Mouse (Mus musculus) liver, embryonic 12.5 days (tissue): ENCODE results near the gene Adgrf2. TPM values are rescaled to one million over a fixed set of nuclear protein-coding genes. Genes with fewer than 3 reads are reported as not detected.

Experiments used
- ATAC-seq: fragments of 200-750 bp; cut with Nextera tagmentation; 2 replicates; pipeline ENCODE4 v1.8.0; 2017; ENCODE audit warnings: moderate number of reproducible peaks, mild to moderate bottlenecking, moderate library complexity
- H3K27ac ChIP-seq: fragments of 300-500 bp; sonication (generic); 2 replicates; pipeline ENCODE4 v1.5.1; 2016; ENCODE audit warnings: mild to moderate bottlenecking
- H3K27me3 ChIP-seq: fragments of 300-500 bp; sonication (generic); replicated peaks from 2 replicates; pipeline ENCODE4 v1.6.1; 2016; ENCODE audit warnings: mild to moderate bottlenecking, moderate library complexity
- H3K36me3 ChIP-seq: fragments of 300-500 bp; sonication (generic); 2 replicates; pipeline ENCODE4 v1.6.1; 2016; ENCODE audit warnings: mild to moderate bottlenecking, moderate library complexity
- H3K4me1 ChIP-seq: fragments of 300-500 bp; sonication (generic); 2 replicates; pipeline ENCODE4 v1.6.1; 2016
- H3K4me2 ChIP-seq: fragments of 300-500 bp; sonication (generic); 2 replicates; pipeline ENCODE4 v1.6.1; 2016; ENCODE audit warnings: mild to moderate bottlenecking, moderate library complexity
- H3K4me3 ChIP-seq: fragments of 300-500 bp; sonication (generic); 2 replicates; pipeline ENCODE4 v1.5.1; 2016; ENCODE audit warnings: mild to moderate bottlenecking, moderate library complexity
- H3K9ac ChIP-seq: fragments of 300-500 bp; sonication (generic); 2 replicates; pipeline ENCODE4 v1.6.1; 2016; ENCODE audit warnings: mild to moderate bottlenecking, moderate library complexity
- H3K9me3 ChIP-seq: fragments of 300-500 bp; sonication (generic); replicated peaks from 2 replicates; pipeline ENCODE4 v1.6.1; 2016; ENCODE audit warnings: mild to moderate bottlenecking, moderate library complexity
- WGBS: fragments of 180-500 bp; shearing (Covaris S2); methylation state at CpG from one replicate; pipeline ENCODE4 v1.1.7; 2016; ENCODE audit not compliant: insufficient replicate concordance; 5-methylcytosine and 5-hydroxymethylcytosine counted together
- polyA plus RNA-seq: library from polyadenylated mRNA; unstranded; fragments of >200 nt; fragmentation: Nextera tagmentation; extraction: Ambion mirVana; gene quantifications from 2 replicates; pipeline ENCODE4 v1.2.1, GENCODE M21; 2016

Adgrf2 gene
- polyA plus RNA-seq, 1 experiment from 2014 or later = not detected

DNA sequence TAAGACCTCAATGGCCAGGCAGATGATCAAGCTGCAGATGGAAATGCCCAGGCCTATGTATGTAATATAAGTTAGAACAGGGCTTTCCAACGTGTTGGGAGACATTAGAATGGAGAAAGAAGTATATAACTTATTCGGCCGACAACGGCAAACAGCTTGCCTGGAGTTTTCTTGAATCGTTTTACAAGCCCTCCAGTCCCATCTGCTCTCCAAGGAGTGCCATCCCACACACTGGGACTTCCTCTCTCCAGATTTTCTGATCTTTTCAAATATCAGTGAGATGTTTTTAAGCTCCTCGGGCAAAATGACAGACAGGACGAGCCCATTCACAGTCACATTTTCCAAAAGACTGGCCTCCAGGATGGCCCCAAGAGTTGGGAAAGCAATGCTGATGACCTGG is 31.3 kb downstream of the Adgrf2 start:
- no peaks in the 10 kb centered on the region for H3K9me3 ChIP-seq
- 68% methylated on average over 7 of the region's 7 CpGs for WGBS
- H3K27ac ChIP-seq = no peak overlapping the region
- no peak overlapping the region for H3K9ac ChIP-seq
- H3K4me3 ChIP-seq = no peak overlapping the region
- no peaks in the 10 kb centered on the region for H3K4me1 ChIP-seq
- no peaks in the 10 kb centered on the region for H3K36me3 ChIP-seq
- H3K27me3 ChIP-seq = no peaks in the 10 kb centered on the region
- no peak for ATAC-seq
- H3K4me2 ChIP-seq = no peak overlapping the region

DNA sequence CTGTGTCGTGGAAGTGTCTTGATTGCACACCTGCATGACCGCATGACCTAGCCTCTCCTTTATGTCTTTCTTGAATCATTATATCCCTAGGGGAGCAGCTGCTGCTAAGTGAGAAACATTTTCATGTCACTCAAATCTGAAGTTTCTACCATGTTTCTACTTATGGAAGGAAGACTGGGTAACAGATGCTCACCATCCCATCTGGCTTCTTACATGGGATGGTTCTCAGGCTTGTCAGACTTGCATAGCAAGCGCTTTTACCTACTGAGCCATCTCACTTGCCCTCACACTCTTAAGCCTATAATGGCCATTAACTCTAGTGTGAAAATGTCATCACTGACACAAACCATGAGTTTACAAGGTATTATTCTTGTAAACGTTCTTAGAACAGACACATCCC is 36.4 kb downstream of the Adgrf2 start:
- ATAC-seq = no peak
- Histone ChIP-seq H3K27ac (no peak overlapping the region), H3K27me3 (no peaks in the 10 kb centered on the region), H3K4me3 (no peak overlapping the region), H3K4me2 (no peak overlapping the region), H3K36me3 (no peaks in the 10 kb centered on the region), H3K4me1 (no peaks in the 10 kb centered on the region), H3K9ac (no peak overlapping the region), H3K9me3 (no peaks in the 10 kb centered on the region)
- 63% methylated on average over 4 of the region's 4 CpGs for WGBS

DNA sequence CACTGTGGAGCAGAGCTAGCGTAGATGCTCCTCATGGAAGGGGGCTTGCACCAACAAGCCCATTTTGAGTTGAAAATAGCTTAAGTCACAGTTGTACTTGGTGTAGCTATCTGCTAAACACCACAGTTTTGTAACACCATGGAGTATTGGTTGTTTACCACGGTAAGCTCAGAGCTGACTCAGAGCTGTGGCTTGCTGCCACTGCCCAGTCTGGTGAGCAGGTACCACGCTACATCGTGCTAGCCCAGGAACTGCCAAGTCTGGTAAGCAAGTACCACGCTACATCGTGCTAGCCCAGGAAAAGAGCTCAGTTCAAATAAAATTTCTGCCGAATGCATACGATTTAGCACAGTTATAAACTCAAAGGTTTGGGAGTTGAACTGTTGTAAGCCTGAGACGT is 39.8 kb downstream of the Adgrf2 start:
- WGBS = 69% methylated on average over 9 of the region's 9 CpGs
- H3K4me1 ChIP-seq = no peaks in the 10 kb centered on the region
- H3K4me3 ChIP-seq = no peak overlapping the region
- no peak overlapping the region for H3K4me2 ChIP-seq
- H3K9ac ChIP-seq = no peak overlapping the region
- H3K36me3 ChIP-seq = no peaks in the 10 kb centered on the region
- no peak overlapping the region for H3K27ac ChIP-seq
- H3K27me3 ChIP-seq = no peaks in the 10 kb centered on the region
- H3K9me3 ChIP-seq = no peaks in the 10 kb centered on the region
- ATAC-seq = no peak

GRCm38 (mm10) chr17:42694730-42695129 is 47.2 kb downstream of the Adgrf2 start:
- H3K9me3 ChIP-seq = no peaks in the 10 kb centered on the region
- no peaks in the 10 kb centered on the region for H3K27me3 ChIP-seq
- ATAC-seq = no peak
- no peaks in the 10 kb centered on the region for H3K4me1 ChIP-seq
- H3K27ac ChIP-seq = no peak overlapping the region
- H3K9ac ChIP-seq = no peak overlapping the region
- 60% methylated on average over 4 of the region's 4 CpGs for WGBS
- no peak overlapping the region for H3K4me3 ChIP-seq
- no peak overlapping the region for H3K4me2 ChIP-seq
- H3K36me3 ChIP-seq = no peaks in the 10 kb centered on the region

DNA sequence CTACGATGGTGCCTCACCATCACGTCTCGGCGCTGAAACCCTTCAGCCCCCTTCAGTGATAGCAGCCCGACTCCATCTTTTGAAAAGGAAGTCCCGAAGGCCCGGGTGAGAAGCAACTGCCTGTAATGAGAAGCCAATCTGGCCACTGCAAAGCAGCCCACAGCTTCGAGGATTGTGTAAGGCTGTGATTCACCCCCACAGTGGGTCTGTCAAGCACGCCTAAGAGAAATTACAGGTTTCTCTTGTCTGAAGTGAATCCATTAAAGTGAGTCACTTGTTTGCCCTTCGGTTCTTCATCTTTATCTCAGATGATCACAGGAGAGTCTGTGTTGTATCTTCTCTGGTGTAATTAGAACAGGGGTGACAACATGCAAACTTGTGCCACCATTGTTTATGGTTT is 49.8 kb downstream of the Adgrf2 start, which contains the start of gene Adgrf4:
TSS of gene Adgrf4 (minus strand) at position 149 of the 400 bp plus-strand sequence.
- no peak within 1 kb of the TSS for H3K4me3 ChIP-seq

DNA sequence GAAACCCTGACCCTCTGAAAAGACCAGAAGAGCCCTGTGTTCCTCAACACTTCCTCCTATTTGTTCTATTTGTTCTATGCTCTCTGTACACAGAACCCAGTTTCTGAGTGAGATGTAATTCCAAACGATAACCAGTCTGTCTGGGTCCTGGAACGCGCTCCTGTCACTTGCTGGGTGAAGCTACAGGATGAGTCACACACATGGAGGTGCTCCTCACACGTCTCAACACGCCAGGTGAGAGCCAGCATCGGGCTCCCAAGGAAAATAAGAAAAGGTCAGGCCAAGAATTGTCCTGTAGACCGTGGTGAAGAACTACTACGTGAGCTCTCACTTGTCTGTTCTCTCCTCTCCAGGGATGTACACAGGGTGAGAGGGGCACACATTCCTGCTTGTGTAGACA is 51.4 kb downstream of the Adgrf2 start:
- Histone ChIP-seq H3K4me3 (no peak overlapping the region), H3K27ac (no peak overlapping the region), H3K4me1 (no peaks in the 10 kb centered on the region), H3K9ac (no peak overlapping the region), H3K9me3 (no peaks in the 10 kb centered on the region), H3K36me3 (no peaks in the 10 kb centered on the region), H3K27me3 (no peaks in the 10 kb centered on the region), H3K4me2 (no peak overlapping the region)
- ATAC-seq = no peak
- 64% methylated on average over 8 of the region's 8 CpGs for WGBS

More for the DNA sequence above, 49.8 kb downstream of the Adgrf2 start, which contains the start of gene Adgrf4:
- Histone ChIP-seq H3K4me2 (no peak within 1 kb of the TSS), H3K9ac (no peak within 1 kb of the TSS), H3K4me1 (no peaks in the 10 kb centered on the region), H3K9me3 (no peaks in the 10 kb centered on the region), H3K36me3 (no peaks in the 10 kb centered on the region), H3K27ac (no peak within 1 kb of the TSS), H3K27me3 (no peaks in the 10 kb centered on the region)
- ATAC-seq = no peak
- 77% methylated on average over 10 of the region's 10 CpGs for WGBS

Other genes starting within 250 kb of the Adgrf2 start
- gene Opn5, start 130.8 kb downstream of the Adgrf2 start, polyA plus RNA-seq = not detected in 2 replicates
- not detected in 2 replicates for gene Adgrf4, start 49.9 kb downstream of the Adgrf2 start, polyA plus RNA-seq
- gene Cd2ap, start 134.5 kb upstream of the Adgrf2 start, polyA plus RNA-seq = 17.3 and 17.9 TPM in 2 replicates